In genomic region chr16:4651081-4651480, GRCm38 (mm10) we compare ENCODE assay signal across 1 mouse cellular context.
TF ChIP-seq lines count a peak whose summit lies in the region.

No protein-coding gene starts in this region.

TF ChIP-seq in myocyte, 11 proteins besides CTCF, POLR2A, EP300 and RAD21 (continued from another document):
- TF ChIP-seq SRF (IDR thresholded peaks at IDR 0.05; ENCODE audit: control insufficient read depth, insufficient read length, low read depth) (no peak), USF1 (IDR thresholded peaks at IDR 0.05; ENCODE audit: low read depth) (no peak), REST (IDR thresholded peaks at IDR 0.05; ENCODE audit: insufficient read depth, insufficient read length) (no peak), TCF3 (IDR thresholded peaks at IDR 0.05; ENCODE audit: insufficient read length, low read depth) (no peak), MYOG (IDR thresholded peaks at IDR 0.05; ENCODE audit: control insufficient read depth in 1 of 3, insufficient read depth in 1 of 3, insufficient read length in 2 of 3, low read depth in 2 of 3) (no peak)
